Mouse (Mus musculus): ENCODE measurements around the gene Nectin4. TPM values are rescaled to one million over a fixed set of nuclear protein-coding genes. Genes with fewer than 3 reads are reported as not detected.

The Nectin4 gene
- polyA plus RNA-seq, 1 experiment from 2014 or later: 4.8 TPM

DNA sequence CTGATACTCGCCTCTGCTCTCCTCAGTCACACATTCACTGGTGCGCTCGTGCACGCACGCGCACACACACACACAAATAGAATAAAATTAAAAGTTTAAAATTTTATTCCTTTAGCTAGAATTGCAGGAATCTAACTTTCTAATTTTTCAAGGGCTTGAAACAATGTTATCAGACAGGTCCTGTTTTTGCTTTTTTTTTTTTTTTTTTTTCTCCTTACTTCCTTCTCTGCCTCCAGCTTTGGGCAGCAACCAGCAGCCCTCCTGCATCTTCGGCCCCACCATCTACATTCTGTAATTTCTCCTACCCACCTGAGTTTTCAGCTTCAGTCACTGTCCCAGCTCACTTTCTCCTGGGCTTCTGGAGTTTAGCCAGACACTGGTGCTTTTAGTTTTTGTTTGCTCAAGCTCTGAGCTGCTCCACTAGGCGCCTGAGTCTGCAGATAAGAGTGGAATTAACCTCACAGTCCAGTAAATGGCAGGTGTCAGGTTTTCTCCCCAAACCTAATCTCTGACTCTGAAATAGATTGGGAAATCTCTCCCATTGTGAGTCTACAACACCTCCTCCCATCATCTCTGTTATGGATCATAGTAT lies 52.7 kb downstream of the Nectin4 start:
- H3K36me3 ChIP-seq: peaks cover 41% of the 10 kb centered on the region
- 92% methylated on average over 8 of the region's 8 CpGs for WGBS

DNA sequence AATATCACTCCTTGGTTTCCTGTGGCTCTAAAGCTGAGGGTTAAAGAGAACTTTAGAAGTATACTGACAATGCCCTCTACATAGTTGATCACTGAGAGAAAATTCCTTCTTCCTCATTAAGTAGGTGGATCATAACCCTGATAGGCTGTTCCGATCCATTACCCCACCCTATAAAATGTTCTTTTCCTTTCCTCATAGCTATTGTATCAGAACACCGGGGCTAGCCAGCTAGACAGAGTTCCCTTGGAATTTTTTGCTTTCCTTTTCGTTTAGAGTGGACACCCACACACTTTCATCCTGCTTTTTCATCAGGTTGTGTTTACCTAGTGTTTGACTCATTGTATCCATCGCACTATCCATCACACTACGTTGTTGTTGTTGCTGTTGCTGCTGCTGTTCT lies 54.7 kb downstream of the Nectin4 start:
- 73% methylated on average over 5 of the region's 5 CpGs for WGBS
- peaks cover 21% of the 10 kb centered on the region for H3K36me3 ChIP-seq
- H3K27ac ChIP-seq: no peak overlapping the region
- DNase-seq (ENCODE audit: low spot score): no peak
- no peaks in the 10 kb centered on the region for H3K27me3 ChIP-seq (ENCODE audit: low read depth, poor library complexity, severe bottlenecking)
- no peaks in the 10 kb centered on the region for H3K9me3 ChIP-seq (replicated peaks)
- H3K4me3 ChIP-seq: no peak overlapping the region
- H3K4me1 ChIP-seq: 0 out of 2 replicates have a peak, but pooled peaks cover 4% of the 10 kb centered on the region

More for the DNA sequence above, 52.7 kb downstream of the Nectin4 start:
- H3K27me3 ChIP-seq (ENCODE audit: low read depth, poor library complexity, severe bottlenecking): no peaks in the 10 kb centered on the region
- no peaks in the 10 kb centered on the region for H3K9me3 ChIP-seq (replicated peaks)
- DNase-seq (ENCODE audit: low spot score): no peak
- 0 out of 2 replicates have a peak, but pooled peaks cover 1% of the 10 kb centered on the region for H3K4me1 ChIP-seq
- H3K4me3 ChIP-seq: no peak overlapping the region
- no peak overlapping the region for H3K27ac ChIP-seq

DNA sequence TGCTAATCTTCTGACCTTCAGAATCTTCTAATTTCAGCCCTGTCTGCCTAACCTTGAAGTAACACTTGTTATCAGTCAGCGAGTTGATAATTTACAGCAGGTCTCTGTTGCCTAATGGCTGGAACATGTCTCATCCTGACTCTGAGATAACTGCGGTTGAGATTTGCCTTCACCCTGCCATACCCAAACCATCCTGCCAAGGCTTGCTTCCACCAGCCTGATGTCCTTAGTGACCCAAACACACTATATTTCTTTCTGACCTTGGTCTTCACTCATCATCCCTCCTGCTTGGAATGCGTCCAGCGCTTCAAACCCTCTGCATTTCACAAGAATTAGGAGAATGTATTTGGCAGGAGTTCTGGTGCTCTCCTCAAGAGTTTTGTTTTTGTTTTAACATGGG lies 55.2 kb downstream of the Nectin4 start:
- DNase-seq (ENCODE audit: low spot score): no peak
- no peak overlapping the region for H3K27ac ChIP-seq
- no peaks in the 10 kb centered on the region for H3K9me3 ChIP-seq (replicated peaks)
- H3K36me3 ChIP-seq: peaks cover 16% of the 10 kb centered on the region
- H3K27me3 ChIP-seq (ENCODE audit: low read depth, poor library complexity, severe bottlenecking): no peaks in the 10 kb centered on the region
- H3K4me1 ChIP-seq: 0 out of 2 replicates have a peak, but pooled peaks cover 4% of the 10 kb centered on the region
- H3K4me3 ChIP-seq: no peak overlapping the region
- 73% methylated on average over 4 of the region's 4 CpGs for WGBS

DNA sequence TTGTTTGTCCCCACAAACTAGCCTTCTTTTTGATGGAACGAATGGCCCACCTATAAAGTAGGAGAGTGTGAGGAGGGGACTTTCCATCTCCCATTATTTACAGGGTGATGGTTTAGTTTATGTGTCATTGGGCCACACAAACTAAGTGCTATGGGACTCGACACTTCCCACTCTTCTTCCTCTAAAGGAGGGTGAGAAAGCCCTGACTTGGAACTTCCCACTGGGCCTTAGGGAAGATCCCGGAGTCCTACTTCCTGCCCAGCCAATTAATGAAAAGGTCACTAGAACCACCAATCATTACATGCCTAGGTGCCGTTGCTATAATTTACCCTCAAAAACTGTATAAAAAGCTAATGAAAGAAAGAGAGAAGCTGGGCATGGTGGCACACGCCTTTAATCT lies 62.3 kb downstream of the Nectin4 start:
- Histone ChIP-seq H3K4me1 (peaks cover 15% of the 10 kb centered on the region), H3K9me3 (replicated peaks) (no peaks in the 10 kb centered on the region), H3K4me3 (no peak overlapping the region), H3K27me3 (ENCODE audit: low read depth, poor library complexity, severe bottlenecking) (peaks cover 10% of the 10 kb centered on the region), H3K36me3 (no peaks in the 10 kb centered on the region), H3K27ac (no peak overlapping the region)
- WGBS: 77% methylated on average over 5 of the region's 5 CpGs
- no peak for DNase-seq (ENCODE audit: low spot score)

DNA sequence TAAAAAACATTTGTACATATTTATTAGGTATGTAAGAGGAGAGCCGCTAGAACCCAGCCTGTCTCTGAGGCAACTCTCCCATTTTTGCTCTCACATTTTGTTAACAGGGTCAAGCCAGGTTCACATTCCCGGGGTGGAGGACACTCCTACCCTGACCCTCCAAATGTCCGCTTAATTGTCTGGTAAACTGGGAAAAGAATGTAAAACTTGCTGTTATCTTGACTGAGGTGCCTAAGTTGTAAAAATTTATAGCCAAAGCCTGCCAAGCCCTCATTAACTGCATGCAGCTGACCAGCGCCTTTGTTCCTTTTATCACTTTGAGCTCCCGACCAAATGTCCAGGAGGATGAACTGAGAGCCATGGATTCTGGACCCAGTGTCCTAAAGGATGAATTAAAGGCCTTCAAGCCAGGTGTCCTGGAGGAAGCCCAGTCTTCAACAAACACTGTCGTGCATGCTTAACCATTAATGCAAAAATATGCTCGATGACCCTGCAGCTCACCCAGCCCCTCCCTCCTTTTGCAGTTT lies 65.5 kb downstream of the Nectin4 start:
- peaks cover 39% of the 10 kb centered on the region for H3K27me3 ChIP-seq (ENCODE audit: low read depth, poor library complexity, severe bottlenecking)
- no peak for DNase-seq (ENCODE audit: low spot score)
- no peak overlapping the region for H3K4me3 ChIP-seq
- no peaks in the 10 kb centered on the region for H3K9me3 ChIP-seq (replicated peaks)
- H3K36me3 ChIP-seq: no peaks in the 10 kb centered on the region
- WGBS: 8% methylated on average over 7 of the region's 7 CpGs
- H3K27ac ChIP-seq: no peak overlapping the region
- H3K4me1 ChIP-seq: peaks cover 43% of the 10 kb centered on the region

DNA sequence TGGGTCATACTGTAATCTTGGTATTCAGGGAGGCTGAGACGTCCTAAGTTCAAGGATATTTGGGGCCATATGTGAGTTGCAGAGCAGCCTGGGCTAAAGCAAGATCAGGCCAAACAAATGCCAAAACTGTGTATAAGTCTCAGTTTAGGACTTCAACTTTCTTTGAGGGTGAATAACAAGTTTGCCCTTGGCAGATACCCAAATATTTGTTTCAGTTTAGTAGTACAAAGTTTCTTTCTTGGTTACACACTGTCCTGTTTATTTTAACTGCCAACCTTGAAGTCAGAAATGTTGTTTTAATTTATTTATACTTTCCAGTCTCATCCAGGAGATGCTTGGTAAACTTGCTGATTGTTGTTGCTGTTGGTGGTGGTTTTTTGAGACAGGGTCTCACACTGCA lies 66.1 kb downstream of the Nectin4 start:
- 38% methylated on average over 1 of the region's 1 CpGs for WGBS
- Histone ChIP-seq H3K36me3 (no peaks in the 10 kb centered on the region), H3K4me3 (no peak overlapping the region), H3K27ac (no peak overlapping the region), H3K27me3 (ENCODE audit: low read depth, poor library complexity, severe bottlenecking) (peaks cover 39% of the 10 kb centered on the region), H3K9me3 (replicated peaks) (no peaks in the 10 kb centered on the region), H3K4me1 (peaks cover 47% of the 10 kb centered on the region)
- no peak for DNase-seq (ENCODE audit: low spot score)

DNA sequence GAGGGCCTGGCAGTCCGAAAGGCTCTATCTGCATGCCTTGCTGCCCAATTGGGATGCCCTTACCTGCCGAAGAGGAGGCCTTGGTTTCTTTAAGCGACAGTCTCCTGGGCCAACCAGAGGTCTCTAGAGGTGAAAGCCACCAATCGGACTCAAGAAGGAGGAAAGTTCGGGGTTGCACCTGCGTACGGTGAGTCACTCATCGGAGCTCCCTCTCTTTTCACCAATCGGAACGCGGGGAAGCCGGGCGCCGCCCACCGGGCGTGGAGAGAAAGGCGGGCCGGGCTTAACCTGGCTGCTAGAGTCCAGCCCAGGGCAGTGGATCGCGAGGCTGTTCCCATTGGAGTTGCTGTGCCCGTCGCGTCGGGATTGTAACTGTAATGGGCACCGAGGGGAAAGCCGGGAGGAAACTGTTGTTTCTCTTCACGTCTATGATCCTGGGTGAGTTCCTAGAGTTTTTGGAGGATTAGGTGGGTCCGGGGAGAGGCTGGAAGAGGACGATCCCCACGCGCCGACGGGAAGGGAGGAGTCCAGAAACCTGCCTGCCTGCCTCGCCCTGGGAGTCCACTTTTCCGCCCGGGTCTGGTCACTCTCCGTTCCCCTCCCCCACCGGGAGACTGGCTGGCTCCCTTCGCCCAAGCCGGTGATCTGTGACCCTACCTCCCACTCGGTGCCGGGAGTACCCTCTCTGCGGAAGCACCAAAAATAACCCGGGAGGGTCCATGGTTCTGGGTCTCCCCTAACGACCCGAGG lies 67.5 kb downstream of the Nectin4 start, which contains the start of gene F11r:
Gene F11r, plus strand, starts transcription at position 272 of the 750 bp plus-strand sequence.
- Histone ChIP-seq H3K27me3 (ENCODE audit: low read depth, poor library complexity, severe bottlenecking) (peaks cover 39% of the 10 kb centered on the region), H3K27ac (peak within 1 kb of the TSS; percentile 59)
- under 1% methylated on average over 46 of the region's 46 CpGs for WGBS

More for the DNA sequence above, 67.5 kb downstream of the Nectin4 start, which contains the start of gene F11r:
- peaks cover 56% of the 10 kb centered on the region for H3K4me1 ChIP-seq
- H3K36me3 ChIP-seq: no peaks in the 10 kb centered on the region
- H3K9me3 ChIP-seq (replicated peaks): no peaks in the 10 kb centered on the region
- peak within 1 kb of the TSS; percentile 55 for H3K4me3 ChIP-seq
- DNase-seq (ENCODE audit: low spot score): peak; percentile 81

Other genes with a start within 250 kb of the Nectin4 start
- 250 and 257 TPM in 2 replicates for gene Sdhc, start 219.5 kb upstream of the Nectin4 start, polyA plus RNA-seq (2016; fragmentation: Nextera tagmentation; extraction: Ambion mirVana)
- 0.44 TPM in 1 of 2 replicates, not detected in the other for gene Mpz, start 219.4 kb upstream of the Nectin4 start, polyA plus RNA-seq (2016; fragmentation: Nextera tagmentation; extraction: Ambion mirVana)
- gene Pcp4l1, start 173.8 kb upstream of the Nectin4 start, polyA plus RNA-seq (2016; fragmentation: Nextera tagmentation; extraction: Ambion mirVana): 1.7 and 1.9 TPM in 2 replicates
- 0.23 and 0.34 TPM in 2 replicates for gene Nr1i3, start 156.1 kb upstream of the Nectin4 start, polyA plus RNA-seq (2016; fragmentation: Nextera tagmentation; extraction: Ambion mirVana)
- gene Tomm40l, start 147.6 kb upstream of the Nectin4 start, polyA plus RNA-seq (2016; fragmentation: Nextera tagmentation; extraction: Ambion mirVana): 32.2 and 32.5 TPM in 2 replicates
- gene Apoa2, start 145.0 kb upstream of the Nectin4 start, polyA plus RNA-seq (2016; fragmentation: Nextera tagmentation; extraction: Ambion mirVana): 1.9 and 2.6 TPM in 2 replicates
- 6.4 and 10.7 TPM in 2 replicates for gene Fcer1g, start 135.7 kb upstream of the Nectin4 start, polyA plus RNA-seq (2016; fragmentation: Nextera tagmentation; extraction: Ambion mirVana)
- 7.3 and 10.5 TPM in 2 replicates for gene Adamts4, start 119.7 kb upstream of the Nectin4 start, polyA plus RNA-seq (2016; fragmentation: Nextera tagmentation; extraction: Ambion mirVana)
- 308 and 312 TPM in 2 replicates for gene Ndufs2, start 118.7 kb upstream of the Nectin4 start, polyA plus RNA-seq (2016; fragmentation: Nextera tagmentation; extraction: Ambion mirVana)
- gene B4galt3, start 99.8 kb upstream of the Nectin4 start, polyA plus RNA-seq (2016; fragmentation: Nextera tagmentation; extraction: Ambion mirVana): 69.0 and 75.1 TPM in 2 replicates
- gene Ppox, start 88.9 kb upstream of the Nectin4 start, polyA plus RNA-seq (2016; fragmentation: Nextera tagmentation; extraction: Ambion mirVana): 48.4 and 62.3 TPM in 2 replicates
- 107 and 125 TPM in 2 replicates for gene Usp21, start 82.1 kb upstream of the Nectin4 start, polyA plus RNA-seq (2016; fragmentation: Nextera tagmentation; extraction: Ambion mirVana)
- 99.6 and 101 TPM in 2 replicates for gene Ufc1, start 75.1 kb upstream of the Nectin4 start, polyA plus RNA-seq (2016; fragmentation: Nextera tagmentation; extraction: Ambion mirVana)
- 44.3 and 50.5 TPM in 2 replicates for gene Dedd, start 41.0 kb upstream of the Nectin4 start, polyA plus RNA-seq (2016; fragmentation: Nextera tagmentation; extraction: Ambion mirVana)
- 32.8 and 36.3 TPM in 2 replicates for gene Nit1, start 24.5 kb upstream of the Nectin4 start, polyA plus RNA-seq (2016; fragmentation: Nextera tagmentation; extraction: Ambion mirVana)
- 149 TPM in 2 replicates for gene Pfdn2, start 24.4 kb upstream of the Nectin4 start, polyA plus RNA-seq (2016; fragmentation: Nextera tagmentation; extraction: Ambion mirVana)
- gene Klhdc9, start 9.3 kb upstream of the Nectin4 start, polyA plus RNA-seq (2016; fragmentation: Nextera tagmentation; extraction: Ambion mirVana): 1.6 and 2.4 TPM in 2 replicates
- 0.56 and 0.69 TPM in 2 replicates for gene Arhgap30, start 18.9 kb downstream of the Nectin4 start, polyA plus RNA-seq (2016; fragmentation: Nextera tagmentation; extraction: Ambion mirVana)
- gene Usf1, start 41.2 kb downstream of the Nectin4 start, polyA plus RNA-seq (2016; fragmentation: Nextera tagmentation; extraction: Ambion mirVana): 119 and 127 TPM in 2 replicates
- gene Tstd1, start 48.8 kb downstream of the Nectin4 start, polyA plus RNA-seq (2016; fragmentation: Nextera tagmentation; extraction: Ambion mirVana): 6.2 and 7.5 TPM in 2 replicates
- gene F11r, start 67.4 kb downstream of the Nectin4 start, polyA plus RNA-seq (2016; fragmentation: Nextera tagmentation; extraction: Ambion mirVana): 34.7 and 38.2 TPM in 2 replicates
- 6.5 and 8.6 TPM in 2 replicates for gene Alyref2, start 133.4 kb downstream of the Nectin4 start, polyA plus RNA-seq (2016; fragmentation: Nextera tagmentation; extraction: Ambion mirVana)
- not detected in 2 replicates for gene Itln1, start 165.2 kb downstream of the Nectin4 start, polyA plus RNA-seq (2016; fragmentation: Nextera tagmentation; extraction: Ambion mirVana)
- gene Cd244a, start 189.1 kb downstream of the Nectin4 start, polyA plus RNA-seq (2016; fragmentation: Nextera tagmentation; extraction: Ambion mirVana): not detected in 2 replicates
- gene Ly9, start 237.3 kb downstream of the Nectin4 start, polyA plus RNA-seq (2016; fragmentation: Nextera tagmentation; extraction: Ambion mirVana): not detected in 2 replicates

Measured in limb, embryonic 10.5 days (tissue).